Mouse (Mus musculus) Patski (cell line): ENCODE results near the gene Sult2b1. TPM values are rescaled to one million over a fixed set of nuclear protein-coding genes. Genes with fewer than 3 reads are reported as not detected.

Experiments used
- ATAC-seq: fragments of 100-300 bp; one replicate; pipeline ENCODE4 v1.8.0; 2021
- CTCF ChIA-PET: fragments of 350-600 bp; sonication (Branson Sonifier 250); formaldehyde crosslinking; loops from one replicate; lab custom pipeline; 2022; ENCODE audit warnings: inconsistent platforms; lab: Charles Lee
- POLR2A ChIA-PET: fragments of 350-600 bp; sonication (Branson Sonifier 250); formaldehyde crosslinking; loops from one replicate; lab custom pipeline; 2022; ENCODE audit warnings: antibody characterized with exemption, inconsistent platforms; lab: Charles Lee
- DNase-seq: peaks from one replicate; pipeline ENCODE4 v3.0.0-alpha.2; 2011; ENCODE audit warnings: low read depth, low spot score
- H3K27me3 ChIP-seq: fragments of 371-371 bp; one replicate; pipeline ENCODE4 v1.5.1; 2021
- CTCF ChIP-seq: fragments of 100-300 bp; IDR thresholded peaks from one replicate; pipeline ENCODE4 v1.5.1; 2021
- in situ Hi-C: fragments of 300-500 bp; cut with MboI; formaldehyde crosslinking; loops from 3 replicates; pipeline ENCODE4 v1.11.1; 2018; ENCODE audit warnings: low pct_unique_long_range_greater_than_20kb, mixed read lengths
- polyA plus RNA-seq: library from polyadenylated mRNA; unstranded; gene quantifications from one replicate; pipeline ENCODE4 v1.2.3, GENCODE M21; 2021

The Sult2b1 gene
- polyA plus RNA-seq, 1 experiment from 2014 or later = 1.4 TPM

DNA sequence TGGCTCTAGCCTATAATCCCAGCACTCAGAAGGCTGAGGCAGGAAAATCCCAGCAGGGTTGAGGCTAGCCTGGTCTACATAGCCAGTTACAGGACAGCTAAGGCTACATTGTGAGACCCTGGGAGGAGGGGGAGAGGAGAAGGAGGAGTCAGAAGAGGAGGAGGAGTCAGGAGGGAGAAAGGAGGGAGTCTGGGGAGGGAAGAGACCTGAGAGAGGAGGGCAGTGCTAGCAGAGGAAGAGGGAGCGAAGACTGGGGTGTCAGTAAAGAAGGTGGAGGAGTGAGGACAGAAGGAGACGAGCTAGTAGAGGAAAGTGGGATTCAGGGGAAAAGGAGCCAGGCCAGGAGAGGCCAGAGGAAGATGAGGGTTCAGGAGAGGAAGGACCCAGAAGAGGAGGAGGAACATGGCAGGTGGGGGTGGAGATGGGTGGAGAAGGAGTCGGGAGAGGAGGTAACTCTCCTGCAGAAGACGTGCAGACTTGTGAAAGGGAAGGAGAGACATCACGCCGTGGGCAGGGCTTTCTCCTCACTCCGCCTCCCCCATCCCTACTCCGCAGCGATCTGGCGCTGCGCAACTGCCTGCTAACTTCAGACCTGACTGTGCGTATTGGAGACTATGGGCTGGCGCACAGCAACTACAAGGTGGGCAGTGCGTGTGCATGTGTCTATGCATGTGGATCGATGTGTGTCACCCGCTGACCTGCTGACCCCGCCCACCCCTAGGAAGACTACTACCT is 7.5 kb upstream of the Sult2b1 start:
- DNase-seq = no peak
- CTCF ChIA-PET = interaction anchor here (1.1 kb wide), 1 partner anchor 9 kb away, joined by 4 read pairs; no protein-coding TSS in a partner anchor
- ATAC-seq = no peak
- no peak for TF ChIP-seq CTCF
- in situ Hi-C loops = no loop called here
- H3K27me3 ChIP-seq = no peaks in the 10 kb centered on the region
- POLR2A ChIA-PET = no interaction called here

DNA sequence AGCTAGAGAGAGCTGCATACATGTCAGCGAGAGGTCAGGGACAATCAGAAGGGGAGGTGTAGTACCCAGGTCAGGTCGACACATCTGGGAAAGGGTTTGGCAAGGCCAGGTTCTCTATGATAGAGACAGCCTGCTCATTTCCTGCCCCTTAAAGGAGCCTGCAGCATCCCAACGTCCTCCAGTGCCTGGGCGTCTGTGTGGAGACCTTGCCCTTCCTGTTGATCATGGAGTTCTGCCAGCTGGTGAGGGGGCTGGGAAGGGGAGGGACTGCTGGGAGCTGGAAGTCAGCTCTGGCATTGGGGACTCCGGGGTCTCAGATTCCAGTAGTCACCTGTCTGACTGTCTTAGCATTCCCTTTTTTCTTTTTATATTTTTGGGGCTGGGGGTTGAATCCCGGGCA is 6.3 kb upstream of the Sult2b1 start:
- in situ Hi-C loops = no loop called here
- no peak for DNase-seq
- ATAC-seq = no peak
- no peak for TF ChIP-seq CTCF
- H3K27me3 ChIP-seq = no peaks in the 10 kb centered on the region
- ChIA-PET POLR2A (no interaction called here), CTCF (interaction anchor here (1.7 kb wide), 1 partner anchor 11 kb away, joined by 7 read pairs; no protein-coding TSS in a partner anchor)

DNA sequence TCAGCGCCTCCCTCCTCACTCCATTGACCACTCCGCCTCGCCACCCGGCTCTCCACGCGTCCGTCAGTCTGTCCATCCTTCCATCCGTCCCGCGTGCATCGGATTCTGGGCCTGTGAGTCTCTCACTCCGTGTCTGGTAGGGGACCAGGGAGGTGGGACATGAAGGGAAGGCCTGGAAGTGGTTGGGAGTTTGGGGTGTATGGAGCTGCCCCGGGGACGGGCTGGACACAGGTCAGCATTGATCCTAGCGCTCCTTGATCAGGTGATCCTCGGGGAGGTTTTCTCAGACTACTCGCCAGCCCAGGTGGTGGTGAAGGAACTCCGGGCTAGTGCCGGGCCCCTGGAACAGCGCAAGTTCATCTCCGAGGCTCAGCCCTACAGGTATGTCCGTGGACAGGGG is 3.2 kb upstream of the Sult2b1 start:
- CTCF ChIA-PET = interaction anchor here (1.5 kb wide), 1 partner anchor 48 kb away, joined by 4 read pairs; no protein-coding TSS in a partner anchor
- in situ Hi-C loops = no loop called here
- no peak for ATAC-seq

DNA sequence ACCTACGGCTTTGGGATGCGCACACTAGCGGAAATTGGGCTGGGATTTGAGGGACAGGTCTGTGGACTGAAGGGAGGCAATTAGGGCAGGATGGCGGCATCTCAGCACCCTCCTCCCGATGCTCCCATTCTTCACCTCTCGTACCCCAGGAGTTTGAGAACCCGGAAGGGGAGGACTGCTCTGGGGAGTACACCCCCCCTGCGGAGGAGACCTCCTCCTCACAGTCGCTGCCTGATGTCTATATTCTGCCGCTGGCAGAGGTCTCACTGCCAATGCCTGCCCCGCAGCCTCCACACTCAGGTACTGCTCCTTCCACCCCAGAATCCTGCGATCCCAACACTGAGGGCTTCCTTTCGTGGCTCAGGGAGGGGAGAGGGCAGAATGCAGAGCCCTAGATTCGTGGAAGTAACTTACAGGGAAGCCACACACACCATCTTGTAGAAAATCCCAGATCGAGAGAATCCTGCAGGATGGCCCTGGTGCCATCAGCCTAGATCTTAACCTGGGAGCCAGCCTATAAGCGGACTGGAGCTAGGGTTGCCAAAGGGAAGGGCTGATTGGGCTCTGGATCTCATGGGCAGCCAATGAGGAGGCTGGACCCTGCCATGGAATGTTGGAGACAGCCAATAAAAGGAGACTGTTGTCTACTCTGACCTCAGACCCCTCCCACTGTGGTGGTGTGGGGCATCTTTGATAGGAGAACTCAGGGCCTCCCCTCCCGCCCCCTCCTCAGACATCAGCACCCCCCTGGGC is 2.4 kb upstream of the Sult2b1 start:
- ATAC-seq (no peak), DNase-seq (no peak)
- CTCF ChIA-PET = interaction anchor here (1.1 kb wide), 1 partner anchor 15 kb away, joined by 3 read pairs; no protein-coding TSS in a partner anchor
- no peaks in the 10 kb centered on the region for H3K27me3 ChIP-seq
- TF ChIP-seq CTCF = no peak
- in situ Hi-C loops = no loop called here
- POLR2A ChIA-PET = no interaction called here

More for the DNA sequence above, 3.2 kb upstream of the Sult2b1 start:
- H3K27me3 ChIP-seq = no peaks in the 10 kb centered on the region
- POLR2A ChIA-PET = interaction anchor here (0.6 kb wide), 1 partner anchor 215 kb away, joined by 3 read pairs; no protein-coding TSS in a partner anchor
- TF ChIP-seq CTCF = no peak
- no peak for DNase-seq

DNA sequence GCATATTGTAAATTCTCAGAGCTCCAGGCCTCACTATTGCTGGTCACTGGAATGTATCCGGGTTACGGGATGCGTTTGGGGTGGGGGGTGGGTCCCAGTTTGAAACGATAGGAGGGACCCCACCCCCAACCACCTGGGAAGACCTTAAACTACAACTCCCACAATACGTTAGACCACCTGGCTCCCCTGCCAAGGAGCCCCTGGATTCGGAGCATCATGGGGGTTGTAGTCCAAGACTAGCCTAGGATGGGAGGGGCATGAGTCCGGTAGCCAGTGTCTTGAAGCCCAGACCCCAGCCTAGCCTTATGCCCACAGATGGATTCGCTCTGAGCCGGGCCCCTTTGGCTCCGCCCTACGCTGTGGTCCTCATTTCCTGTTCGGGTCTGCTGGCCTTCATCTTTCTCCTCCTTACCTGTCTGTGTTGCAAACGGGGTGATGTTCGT is 1.7 kb upstream of the Sult2b1 start:
- ChIA-PET POLR2A (interaction anchor here (1.2 kb wide), 1 partner anchor 14 kb away, joined by 3 read pairs; no protein-coding TSS in a partner anchor), CTCF (interaction anchor here (0.8 to 1.1 kb wide), 2 partner anchors 15 to 39 kb away, joined by 3 read pairs; no protein-coding TSS in a partner anchor)
- ATAC-seq (no peak), DNase-seq (no peak)
- TF ChIP-seq CTCF = no peak
- in situ Hi-C loops = no loop called here
- no peaks in the 10 kb centered on the region for H3K27me3 ChIP-seq

DNA sequence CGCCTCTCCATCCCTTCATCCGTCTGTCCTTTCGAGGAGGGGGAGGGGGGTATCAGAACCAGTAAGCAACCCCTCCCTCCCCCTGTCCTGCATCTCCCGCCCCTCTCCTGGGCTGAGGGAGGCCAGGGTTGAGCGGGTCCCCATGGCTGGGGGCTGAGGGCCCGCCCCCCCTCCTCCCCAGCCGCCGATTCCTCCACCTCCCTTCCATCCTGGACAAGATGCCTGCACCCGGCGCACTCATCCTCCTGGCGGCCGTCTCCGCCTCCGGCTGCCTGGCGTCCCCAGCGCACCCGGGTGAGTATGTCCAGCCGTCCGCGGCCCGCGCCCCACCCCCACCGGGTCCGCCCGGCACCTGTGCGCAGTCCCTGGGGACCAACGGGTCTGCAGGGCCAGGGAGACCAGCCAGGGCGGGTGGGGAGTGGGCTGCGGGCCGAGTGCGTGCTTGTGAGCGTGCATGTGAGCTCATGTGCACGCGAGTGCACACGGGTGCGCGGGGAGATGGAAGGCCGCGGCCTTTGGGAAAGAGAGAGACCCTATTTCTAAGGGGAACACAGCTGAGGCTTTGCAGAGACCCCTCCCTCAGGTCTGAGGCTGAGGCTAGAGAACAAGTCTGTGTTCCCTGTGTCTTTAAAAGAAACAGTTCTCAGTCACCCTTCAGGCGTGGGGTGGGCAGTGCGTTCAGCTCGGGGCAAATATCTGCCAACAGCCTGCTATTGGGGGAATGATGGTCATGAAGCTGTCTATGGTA is 1.1 kb upstream of the Sult2b1 start:
- CTCF ChIA-PET = interaction anchor here (0.8 to 1.2 kb wide), 3 partner anchors 16 to 39 kb away, joined by 3 to 4 read pairs (median 3); no protein-coding TSS in a partner anchor
- in situ Hi-C loops = no loop called here
- peak; percentile 28 for ATAC-seq
- no peak for TF ChIP-seq CTCF
- DNase-seq = no peak
- POLR2A ChIA-PET = interaction anchor here (1.2 to 1.5 kb wide), 2 partner anchors 14 to 44 kb away, joined by 3 read pairs; no protein-coding TSS in a partner anchor
- H3K27me3 ChIP-seq = no peaks in the 10 kb centered on the region

DNA sequence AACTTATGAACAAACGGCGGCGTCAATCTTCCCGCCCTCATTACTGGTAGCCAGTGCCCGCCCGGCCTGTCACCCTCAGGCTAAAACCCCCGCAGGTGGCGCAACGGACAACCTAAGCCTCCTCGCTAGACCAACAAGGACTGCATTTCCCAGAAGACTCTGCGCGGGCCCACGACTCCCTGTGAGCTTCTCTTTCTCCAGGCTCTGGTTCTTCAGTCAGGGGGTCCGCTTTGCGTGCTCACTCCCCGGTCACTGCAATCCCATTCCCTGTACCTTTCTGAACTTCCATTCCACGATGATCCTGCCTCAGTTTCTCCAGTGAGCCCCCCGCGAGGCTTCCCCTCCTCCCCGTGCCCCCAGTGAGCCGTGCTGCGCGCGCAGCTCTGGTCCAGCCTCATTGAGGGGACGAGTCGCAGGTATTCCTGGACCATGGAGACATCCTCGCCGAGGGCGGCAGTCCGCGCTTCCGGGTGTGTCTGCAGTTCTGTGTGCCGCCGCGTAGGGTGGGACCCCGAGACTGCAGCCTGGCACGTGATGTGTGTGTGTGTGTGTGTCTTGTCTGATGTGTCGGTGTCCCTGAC is 868 bp downstream of the Sult2b1 start, which contains the start of gene Lmtk3:
Gene Lmtk3, plus strand, starts transcription at position 228 of the 581 bp plus-strand sequence.
- DNase-seq = no peak
- ChIA-PET CTCF (interaction anchor here (1.2 to 1.6 kb wide), 2 partner anchors 30 to 44 kb away, joined by 3 to 5 read pairs; no protein-coding TSS in a partner anchor), POLR2A (no interaction called here)
- TF ChIP-seq CTCF = no peak
- in situ Hi-C loops = no loop called here
- H3K27me3 ChIP-seq = no peaks in the 10 kb centered on the region
- ATAC-seq = no peak

DNA sequence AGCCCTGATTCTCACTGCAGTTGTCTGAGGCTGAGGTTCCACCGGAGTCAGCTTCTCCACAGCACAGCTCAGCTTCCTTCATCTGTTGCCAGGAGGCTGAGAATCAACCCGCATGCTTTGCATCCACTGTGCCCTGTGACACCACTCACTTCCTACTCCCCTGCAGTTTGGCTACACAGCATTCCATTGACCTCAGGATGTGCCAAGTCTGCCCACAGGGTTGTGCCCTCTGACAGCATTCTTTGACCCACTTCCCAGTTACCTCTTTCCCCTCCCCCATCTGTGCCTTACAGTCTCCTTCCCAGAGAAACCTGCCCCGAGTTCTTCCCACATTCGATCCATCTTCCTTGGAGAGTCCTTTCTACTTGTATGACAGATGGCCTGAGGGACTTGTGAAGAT is 2.2 kb downstream of the Sult2b1 start:
- ATAC-seq (no peak), DNase-seq (no peak)
- no peaks in the 10 kb centered on the region for H3K27me3 ChIP-seq
- ChIA-PET CTCF (interaction anchor here (0.8 to 1.6 kb wide), 2 partner anchors 43 to 65 kb away, joined by 3 to 5 read pairs; partner anchors contain the start of gene Sphk2), POLR2A (interaction anchor here (0.6 kb wide), 1 partner anchor 16 kb away, joined by 5 read pairs; no protein-coding TSS in a partner anchor)
- in situ Hi-C loops = no loop called here
- no peak for TF ChIP-seq CTCF

DNA sequence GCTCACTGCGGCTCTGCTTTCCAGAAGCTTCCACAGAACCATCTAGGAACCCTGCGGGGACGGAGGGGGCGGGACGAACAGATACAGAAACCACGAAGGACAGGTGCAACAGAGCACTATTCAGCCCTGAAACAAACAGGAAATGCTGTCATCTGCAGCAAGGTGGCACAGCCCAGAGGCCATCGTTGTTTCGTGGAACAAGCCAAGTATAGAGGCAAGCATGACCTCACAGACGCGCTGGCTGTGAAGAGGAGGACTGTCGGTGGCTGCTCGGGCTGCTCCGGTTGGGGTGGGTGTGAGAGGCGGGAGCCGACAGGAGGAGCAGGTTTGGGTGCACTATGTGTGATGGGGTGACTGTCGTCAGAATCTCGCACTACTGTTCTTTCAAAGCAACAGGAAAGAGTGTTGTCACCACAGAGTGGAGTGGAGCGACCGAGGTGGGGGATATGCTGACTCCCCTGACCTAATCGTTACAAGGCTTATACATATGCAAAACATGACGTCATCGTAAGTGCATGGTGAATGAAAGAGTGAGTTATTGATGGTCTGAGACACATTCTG is 5.3 kb downstream of the Sult2b1 start:
- in situ Hi-C loops = no loop called here
- POLR2A ChIA-PET = no interaction called here
- CTCF ChIA-PET = no interaction called here
- ATAC-seq (no peak), DNase-seq (no peak)
- TF ChIP-seq CTCF = no peak
- no peaks in the 10 kb centered on the region for H3K27me3 ChIP-seq
